Mouse (Mus musculus): ENCODE results near the gene Pbx2.

Pbx2 gene

DNA sequence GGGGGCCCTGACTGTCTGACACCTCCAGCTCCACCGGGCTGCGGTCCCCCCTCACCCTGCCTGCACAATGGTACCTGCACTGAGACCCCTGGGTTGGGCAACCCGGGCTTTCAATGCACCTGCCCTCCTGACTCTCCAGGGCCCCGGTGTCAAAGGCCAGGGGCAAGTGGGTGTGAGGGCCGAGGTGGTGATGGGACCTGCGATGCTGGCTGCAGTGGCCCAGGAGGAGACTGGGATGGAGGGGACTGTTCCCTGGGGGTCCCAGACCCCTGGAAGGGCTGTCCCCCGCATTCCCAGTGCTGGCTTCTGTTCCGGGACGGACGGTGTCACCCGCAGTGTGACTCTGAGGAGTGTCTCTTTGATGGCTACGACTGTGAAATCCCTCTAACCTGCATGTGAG lies 8.5 kb upstream of the Pbx2 start:
- DNase-seq (ENCODE audit: low spot score in 2 of 2) = no peak

DNA sequence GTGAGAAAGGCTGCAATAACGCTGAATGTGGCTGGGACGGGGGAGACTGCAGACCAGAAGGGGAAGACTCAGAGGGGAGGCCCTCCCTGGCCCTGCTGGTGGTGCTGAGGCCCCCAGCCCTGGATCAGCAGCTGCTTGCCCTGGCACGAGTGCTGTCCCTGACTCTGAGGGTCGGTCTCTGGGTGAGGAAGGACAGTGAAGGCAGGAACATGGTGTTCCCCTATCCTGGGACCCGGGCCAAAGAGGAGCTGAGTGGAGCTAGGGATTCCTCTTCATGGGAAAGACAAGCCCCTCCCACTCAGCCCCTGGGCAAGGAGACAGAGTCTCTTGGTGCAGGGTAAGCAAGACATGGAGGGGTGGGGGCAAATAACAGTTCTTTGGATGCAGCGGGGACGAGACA lies 7.7 kb upstream of the Pbx2 start:
- DNase-seq (ENCODE audit: low spot score in 2 of 2) = no peak

DNA sequence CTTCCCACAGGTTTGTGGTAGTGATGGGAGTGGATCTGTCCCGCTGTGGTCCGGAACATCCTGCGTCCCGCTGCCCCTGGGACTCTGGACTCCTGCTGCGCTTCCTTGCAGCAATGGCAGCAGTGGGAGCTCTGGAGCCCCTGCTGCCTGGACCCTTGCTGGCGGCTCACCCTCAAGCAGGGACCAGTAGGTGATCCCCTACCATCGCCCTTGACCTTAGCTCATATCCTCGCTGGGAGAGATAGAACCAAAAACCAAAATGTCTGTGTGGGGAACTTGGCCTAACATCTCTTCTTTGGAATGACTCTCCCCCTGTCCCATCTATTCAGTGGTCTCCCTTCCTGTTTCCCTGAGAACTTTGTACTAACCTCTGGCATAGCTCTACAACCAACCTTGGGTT lies 7.2 kb upstream of the Pbx2 start:
- no peak for DNase-seq (ENCODE audit: low spot score in 2 of 2)

DNA sequence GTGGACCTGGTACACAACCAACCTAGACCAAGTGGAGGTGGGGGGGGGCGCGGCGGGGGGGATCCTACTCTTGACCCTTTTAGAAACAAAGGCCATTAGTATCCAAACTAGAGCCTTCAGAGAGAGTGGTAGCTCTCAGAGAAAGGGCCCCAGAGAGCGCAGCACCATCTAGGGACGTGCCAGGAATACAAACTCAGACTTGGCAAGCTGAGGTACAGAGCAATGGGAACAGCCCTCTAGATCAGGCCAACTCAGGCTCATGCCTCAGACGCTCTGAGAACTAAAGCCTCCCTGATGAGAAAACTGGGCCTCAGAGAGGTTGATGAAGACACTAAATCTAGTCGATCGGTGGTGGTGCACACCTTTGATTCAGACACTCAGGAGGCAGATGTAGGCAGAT lies 5.9 kb upstream of the Pbx2 start:
- no peak for DNase-seq (ENCODE audit: low spot score in 2 of 2)

DNA sequence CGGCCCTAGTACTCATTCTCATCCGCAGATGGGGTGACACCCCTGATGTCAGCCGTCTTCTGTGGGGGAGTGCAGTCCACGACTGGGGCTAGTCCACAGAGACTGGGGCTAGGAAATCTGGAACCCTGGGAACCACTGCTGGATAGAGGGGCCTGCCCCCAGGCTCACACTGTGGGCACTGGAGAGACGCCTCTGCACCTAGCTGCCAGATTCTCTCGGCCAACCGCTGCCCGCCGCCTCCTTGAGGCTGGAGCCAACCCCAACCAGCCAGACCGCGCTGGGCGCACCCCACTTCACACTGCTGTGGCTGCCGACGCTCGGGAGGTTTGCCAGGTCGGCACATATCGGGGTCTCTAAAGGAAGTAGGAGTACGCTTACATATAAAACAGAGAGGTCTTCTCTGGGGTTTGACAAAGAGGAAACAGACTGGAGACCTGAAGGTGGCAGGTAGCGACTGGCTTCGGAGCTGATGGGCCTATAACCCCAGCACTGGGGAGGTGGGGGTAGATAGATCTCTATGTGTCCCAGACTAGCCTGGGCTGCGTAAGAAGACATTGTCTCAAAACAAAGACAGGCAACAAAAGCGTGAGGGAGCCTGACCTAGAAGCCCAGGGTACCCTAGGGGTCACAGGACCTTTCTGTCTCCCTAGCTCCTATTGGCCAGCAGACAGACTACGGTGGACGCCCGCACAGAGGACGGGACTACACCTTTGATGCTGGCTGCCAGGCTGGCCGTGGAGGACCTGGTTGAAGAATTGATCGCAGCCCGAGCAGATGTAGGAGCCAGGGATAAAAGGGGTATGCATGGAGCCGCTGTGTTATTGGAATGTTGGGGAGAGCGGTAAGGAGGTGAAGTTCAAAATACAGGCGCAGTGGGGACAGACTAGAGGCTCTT lies 4.9 kb upstream of the Pbx2 start:
- no peak for DNase-seq (ENCODE audit: low spot score in 2 of 2)

DNA sequence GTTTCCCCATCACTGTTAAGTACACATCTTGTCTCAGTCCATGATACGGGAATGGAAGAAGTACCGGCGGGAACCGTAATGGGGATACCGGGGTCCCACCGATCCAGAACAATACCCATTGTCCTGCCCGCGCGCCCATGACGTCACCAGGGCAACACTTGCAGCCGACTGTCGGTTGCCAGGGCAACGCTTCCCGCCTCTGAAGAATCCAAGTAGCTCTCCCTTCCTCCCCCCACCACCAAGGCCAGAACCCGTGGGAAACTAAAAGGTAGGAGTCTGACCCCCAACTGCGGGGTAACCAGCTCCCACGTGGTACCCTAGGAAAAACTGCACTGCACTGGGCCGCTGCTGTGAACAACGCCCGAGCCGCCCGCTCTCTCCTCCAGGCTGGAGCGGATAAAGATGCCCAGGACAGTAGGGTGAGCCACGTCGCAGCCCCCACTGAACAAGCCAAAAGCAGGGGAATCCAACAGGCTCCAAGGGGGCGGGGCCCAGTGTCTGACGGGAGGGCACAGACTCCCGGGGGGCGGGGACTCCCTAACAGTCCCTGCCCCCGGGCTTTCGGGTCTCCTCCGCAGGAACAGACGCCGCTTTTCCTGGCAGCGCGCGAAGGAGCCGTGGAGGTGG lies 4.2 kb upstream of the Pbx2 start:
- DNase-seq (ENCODE audit: low spot score in 2 of 2) = peak; percentile 60 to 63

DNA sequence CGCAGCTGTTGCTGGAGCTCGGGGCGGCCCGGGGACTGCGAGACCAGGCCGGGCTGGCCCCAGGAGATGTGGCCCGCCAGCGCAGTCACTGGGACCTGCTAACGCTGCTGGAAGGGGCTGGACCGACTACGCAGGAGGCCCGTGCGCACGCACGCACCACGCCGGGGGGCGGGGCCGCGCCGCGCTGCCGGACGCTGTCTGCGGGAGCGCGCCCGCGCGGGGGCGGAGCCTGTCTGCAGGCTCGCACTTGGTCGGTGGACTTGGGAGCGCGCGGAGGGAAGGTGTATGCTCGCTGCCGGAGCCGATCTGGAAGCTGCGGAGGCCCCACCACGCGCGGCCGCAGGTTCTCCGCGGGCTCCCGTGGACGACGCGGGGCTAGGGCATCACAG lies 3.6 kb upstream of the Pbx2 start:
- peak; percentile 94 to 95 for DNase-seq (ENCODE audit: low spot score in 2 of 2)

DNA sequence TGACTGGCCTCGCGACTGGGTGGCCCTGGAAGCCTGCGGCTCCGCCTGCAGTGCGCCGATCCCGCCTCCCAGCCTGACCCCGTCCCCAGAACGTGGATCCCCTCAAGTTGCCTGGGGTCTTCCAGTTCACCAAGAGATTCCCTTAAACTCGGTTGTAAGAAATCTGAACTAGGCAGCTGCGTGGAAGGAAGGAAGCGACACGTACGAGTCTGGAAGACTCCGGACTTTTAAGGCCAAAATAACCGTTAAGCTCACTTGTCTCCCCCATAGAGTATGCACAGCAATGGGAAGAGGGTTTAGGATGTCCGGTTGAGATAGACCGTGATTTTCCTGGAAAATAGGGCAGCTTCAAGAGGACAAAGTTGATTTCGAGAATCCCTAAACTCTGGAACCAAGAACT lies 3.3 kb upstream of the Pbx2 start:
- no peak for DNase-seq (ENCODE audit: low spot score in 2 of 2)

DNA sequence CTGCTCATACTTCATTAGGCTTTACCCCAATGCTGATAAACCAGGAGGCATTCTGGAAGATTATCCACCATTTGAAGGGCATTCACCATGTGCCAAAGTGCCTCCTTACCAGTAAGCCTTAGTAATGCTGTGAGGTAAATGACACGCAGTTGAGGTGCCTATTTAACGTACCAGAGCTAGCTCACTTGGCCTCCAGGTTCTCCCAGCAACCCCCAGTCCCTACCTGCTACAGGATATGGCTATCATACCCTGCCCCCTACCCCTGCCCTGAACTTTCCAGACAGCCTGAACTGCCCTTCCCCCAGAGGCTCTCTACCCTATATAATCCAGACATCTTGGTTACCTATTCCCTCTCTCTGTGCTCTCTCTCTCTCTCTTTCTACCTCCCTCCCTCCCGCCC lies 2.3 kb upstream of the Pbx2 start:
- DNase-seq (ENCODE audit: low spot score in 2 of 2) = no peak

DNA sequence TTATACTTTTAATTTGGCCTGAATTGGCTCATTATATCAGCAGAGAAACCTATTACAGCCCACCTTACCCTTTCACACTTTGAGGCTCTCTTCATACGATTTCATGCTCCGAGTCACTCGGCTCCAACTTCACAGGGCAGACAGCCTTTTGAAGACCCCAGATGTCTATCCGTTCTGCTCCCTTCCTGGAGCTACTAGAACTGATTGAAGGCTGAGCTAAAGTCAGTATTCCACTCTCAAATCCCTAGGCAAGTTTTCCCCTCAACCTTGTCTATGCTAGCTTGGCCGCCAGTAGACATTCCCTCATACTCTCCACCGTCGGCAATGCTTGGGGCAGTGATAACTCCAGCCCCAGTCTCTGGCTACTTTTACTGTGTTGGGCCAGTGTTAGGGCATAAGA lies 1.9 kb upstream of the Pbx2 start:
- no peak for DNase-seq (ENCODE audit: low spot score in 2 of 2)

DNA sequence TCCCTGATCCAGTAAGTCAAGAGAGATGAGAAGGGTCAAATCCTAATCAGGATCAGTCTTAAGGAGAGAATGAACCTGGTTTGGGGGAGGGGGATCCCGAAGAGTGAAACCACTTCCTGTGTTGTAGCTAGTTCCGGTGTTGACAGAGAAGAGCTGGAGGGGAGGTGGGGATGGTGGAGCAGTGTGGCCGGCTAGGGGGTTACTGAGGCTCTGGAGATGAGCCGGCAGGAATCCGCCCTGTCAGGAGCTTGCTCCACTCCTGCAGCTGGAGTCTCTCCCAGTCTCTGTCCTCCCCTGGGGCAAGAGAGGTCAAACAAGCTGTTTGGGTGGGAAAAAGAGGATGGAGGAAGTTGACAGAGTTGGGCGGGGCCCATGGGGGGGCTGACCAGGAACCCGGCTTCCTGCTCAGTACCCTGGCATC lies 1.4 kb upstream of the Pbx2 start, which contains the start of gene Gpsm3:
Gpsm3 (plus strand) TSS at position 126 of the 421 bp plus-strand sequence.
- peak; percentile 60 to 61 for DNase-seq (ENCODE audit: low spot score in 2 of 2)

DNA sequence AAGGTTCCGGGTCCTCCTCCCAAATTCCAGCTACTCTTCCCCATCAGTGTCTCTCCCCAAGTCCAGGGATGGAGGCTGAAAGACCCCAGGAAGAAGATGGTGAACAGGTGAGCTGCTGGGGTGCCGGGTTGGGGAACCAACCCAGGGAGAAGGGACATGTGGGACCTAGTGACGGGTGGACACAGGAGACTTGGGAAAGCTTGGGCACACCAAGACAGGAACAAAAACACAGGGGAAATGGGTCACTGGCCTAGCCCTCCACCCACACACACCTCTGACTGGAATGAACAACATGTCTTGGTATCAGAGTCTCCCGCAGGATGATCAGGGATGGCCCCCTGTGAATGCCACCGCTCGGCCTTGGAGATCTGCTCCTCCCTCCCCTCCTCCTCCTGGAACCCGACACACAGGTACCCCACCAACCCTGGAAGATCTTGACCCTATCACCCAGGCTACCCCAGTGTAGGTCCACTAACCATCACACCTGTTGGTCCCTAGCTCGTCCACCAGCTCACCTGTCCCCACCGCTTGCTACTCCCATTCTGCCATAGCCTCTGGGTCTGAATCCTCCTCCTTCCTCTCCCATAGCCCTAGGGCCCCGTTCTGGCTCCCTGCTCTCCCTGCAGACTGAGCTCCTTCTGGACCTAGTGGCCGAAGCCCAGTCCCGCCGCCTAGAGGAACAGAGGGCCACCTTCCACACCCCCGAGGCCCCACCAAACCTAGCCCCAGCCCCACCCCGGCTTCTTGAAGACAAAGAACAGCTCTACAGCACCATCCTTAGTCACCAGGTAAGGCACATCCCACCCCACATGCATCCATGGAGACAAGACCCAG lies 695 bp upstream of the Pbx2 start:
- no peak for DNase-seq (ENCODE audit: low spot score in 2 of 2)

DNA sequence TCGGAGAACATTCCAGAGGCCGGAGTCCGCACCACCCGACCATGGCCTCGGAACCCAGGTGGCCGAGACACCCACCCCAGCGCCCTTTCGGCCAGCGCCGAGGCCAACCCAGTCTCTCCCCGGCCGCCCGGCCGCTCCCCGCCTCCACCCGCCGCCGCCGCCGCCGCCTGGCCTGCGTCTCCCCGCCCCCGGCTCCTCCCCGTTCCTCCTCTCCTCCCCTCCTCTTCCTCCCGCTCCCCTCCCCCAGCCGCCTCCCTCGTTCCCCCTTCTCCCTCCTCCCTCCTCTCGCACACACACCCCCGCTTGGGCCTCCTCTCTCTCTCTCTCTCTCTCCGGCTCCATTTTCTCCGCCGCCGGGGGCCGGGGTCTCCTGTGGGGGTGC lies 919 bp downstream of the Pbx2 start:
- peak; percentile 38 to 66 for DNase-seq (ENCODE audit: low spot score in 2 of 2)

DNA sequence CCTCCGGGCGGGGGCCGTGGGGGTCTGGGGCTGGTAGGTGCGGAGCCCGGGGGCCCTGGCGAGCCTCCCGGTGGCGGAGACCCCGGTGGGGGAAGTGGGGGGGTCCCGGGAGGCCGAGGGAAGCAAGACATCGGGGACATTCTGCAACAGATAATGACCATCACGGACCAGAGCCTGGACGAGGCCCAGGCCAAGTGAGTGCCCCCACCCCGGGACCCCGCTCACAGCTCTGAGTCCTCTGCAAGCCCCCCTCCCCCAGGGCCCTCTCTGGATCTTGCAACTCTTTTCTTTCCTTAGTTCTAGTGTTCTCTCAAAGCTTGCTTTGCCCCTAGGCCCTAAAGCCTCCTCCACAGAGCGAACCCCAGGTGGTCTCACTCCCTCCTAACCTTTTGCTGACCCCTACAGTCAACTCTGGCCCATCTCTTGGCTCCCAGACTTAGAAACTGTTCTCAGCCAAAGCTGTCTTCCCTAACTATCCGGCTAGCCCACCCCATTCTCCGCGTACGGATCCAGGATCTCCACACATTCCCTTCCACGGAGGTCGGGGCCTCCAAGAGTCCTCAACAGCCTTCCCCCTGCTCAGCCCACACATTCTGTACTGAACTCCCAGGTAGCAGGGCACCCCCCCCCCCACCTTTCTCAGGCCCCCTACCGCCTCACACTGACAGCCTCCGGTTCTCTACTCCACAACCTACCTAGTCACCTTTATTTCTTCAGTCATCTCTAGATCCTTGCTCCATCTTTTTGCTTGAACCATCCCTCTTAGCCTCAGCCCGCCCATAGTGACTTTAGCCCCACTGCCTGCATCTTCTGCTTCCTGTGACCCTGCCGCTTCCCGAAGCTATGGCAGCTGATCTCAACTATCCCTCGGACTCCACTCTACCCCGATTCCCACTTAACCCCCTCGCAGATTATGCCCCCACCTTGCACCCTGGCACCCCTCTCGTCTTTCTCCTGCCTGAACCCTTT lies 1.8 kb downstream of the Pbx2 start:
- DNase-seq (ENCODE audit: low spot score in 2 of 2) = no peak

DNA sequence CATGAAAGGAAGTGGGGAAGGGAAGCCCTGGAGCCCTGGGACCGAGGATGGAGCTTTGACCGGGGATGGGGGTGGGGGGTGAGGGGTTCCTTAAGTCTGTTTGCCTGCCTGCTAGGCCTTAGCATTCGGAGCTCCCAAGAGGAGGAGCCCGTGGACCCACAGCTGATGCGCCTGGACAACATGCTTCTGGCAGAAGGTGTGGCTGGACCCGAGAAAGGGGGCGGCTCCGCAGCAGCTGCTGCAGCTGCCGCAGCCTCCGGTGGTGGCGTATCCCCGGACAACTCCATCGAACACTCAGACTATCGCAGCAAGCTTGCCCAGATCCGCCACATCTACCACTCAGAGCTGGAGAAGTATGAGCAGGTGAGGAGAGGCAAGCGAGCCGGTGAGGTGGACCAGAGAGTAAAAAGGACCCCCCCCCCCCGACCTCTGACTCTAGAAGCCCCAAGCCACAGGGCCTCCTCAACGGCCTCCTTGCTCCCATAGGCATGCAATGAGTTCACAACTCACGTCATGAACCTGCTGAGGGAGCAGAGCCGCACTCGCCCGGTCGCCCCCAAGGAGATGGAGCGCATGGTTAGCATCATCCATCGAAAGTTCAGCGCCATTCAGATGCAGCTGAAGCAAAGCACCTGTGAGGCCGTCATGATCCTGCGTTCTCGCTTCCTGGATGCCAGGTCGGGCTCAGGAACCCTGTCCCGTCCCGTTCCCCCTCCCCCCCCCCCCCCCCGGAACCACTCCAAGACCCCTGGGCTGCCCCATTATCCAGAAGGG lies 2.9 kb downstream of the Pbx2 start:
- no peak for DNase-seq (ENCODE audit: low spot score in 2 of 2)

DNA sequence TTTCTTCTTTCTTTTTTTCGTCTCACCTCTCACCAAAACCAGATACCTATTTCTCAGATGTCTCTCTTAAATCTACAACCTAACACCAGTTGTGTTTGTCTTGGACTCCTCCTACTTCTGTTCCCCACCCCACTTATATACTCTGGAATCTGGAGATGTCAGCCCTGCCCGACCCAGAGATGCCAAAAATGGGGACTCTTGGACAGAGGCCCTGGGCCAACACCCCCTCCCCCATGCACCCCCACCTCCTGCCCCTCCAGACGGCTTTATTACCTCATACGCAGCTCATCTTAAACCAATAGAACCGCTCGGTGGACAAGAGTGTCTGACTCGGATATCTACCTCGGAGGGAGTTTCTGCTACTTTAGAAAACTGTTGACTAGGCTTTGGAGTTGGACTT lies 5.0 kb downstream of the Pbx2 start:
- no peak for DNase-seq (ENCODE audit: low spot score in 2 of 2)

DNA sequence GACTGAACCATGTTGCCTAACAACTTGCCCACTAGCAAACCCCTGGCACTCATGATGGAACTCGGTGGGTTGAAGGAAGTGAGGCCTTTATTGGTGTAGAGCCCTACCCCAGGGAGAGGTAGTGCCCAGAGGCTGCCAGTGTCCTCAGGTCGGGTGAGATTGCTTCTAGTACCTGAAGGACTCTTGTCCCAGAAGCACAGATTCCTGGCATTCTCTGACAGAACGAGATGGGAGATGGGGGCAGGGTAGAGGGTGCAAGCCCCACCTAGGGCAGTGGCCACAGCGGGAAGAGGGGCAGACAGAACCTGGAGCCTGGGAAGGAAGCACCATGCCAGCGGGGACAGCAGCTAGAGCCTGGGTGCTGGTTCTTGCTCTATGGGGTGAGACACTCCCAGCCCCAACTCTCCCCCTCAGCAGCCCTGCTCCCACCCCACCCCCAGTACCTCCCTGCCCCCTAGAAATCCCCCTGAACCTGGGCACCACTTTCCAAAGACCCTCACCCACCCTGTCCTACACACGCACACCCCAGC lies 6.6 kb downstream of the Pbx2 start, which contains the start of gene Ager:
Ager (plus strand) TSS at position 297 of the 530 bp plus-strand sequence.
- no peak for DNase-seq (ENCODE audit: low spot score in 2 of 2)

DNA sequence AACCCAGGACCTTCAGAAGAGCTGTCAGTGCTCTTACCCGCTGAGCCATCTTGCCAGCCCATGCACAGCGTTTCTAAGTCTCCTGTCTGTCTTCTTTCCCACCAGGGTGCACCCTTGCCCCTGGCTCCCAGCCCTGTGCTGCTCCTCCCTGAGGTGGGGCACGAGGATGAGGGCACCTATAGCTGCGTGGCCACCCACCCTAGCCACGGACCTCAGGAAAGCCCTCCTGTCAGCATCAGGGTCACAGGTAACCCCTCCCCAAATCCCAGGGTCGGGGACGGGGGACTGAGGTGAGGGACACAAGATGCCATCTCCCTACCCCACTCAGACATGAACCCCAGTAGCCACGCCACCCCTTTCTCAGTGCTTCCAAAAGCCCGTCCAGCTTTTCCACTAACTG lies 8.8 kb downstream of the Pbx2 start:
- DNase-seq (ENCODE audit: low spot score in 2 of 2) = no peak

DNA sequence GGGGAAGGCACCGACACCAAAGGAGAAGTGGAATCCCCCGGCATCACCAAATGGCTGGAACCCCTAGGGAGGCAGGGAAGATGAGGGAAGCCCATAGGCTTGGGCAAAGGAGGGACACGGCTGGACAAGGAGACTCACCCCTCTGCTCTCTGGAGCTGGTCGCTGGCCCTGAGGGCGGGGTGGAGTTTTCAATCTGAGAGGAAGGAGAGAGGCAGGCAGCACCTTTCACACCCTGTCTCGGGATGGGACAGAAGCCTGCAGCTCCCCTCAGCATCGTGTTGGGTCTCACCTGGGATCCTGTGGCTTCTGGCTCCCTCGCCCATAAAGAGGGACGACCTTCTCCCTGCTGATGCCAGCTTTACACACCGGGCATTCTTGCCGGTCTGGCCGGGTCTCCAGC lies 10.7 kb downstream of the Pbx2 start:
- DNase-seq (ENCODE audit: low spot score in 2 of 2) = no peak

DNA sequence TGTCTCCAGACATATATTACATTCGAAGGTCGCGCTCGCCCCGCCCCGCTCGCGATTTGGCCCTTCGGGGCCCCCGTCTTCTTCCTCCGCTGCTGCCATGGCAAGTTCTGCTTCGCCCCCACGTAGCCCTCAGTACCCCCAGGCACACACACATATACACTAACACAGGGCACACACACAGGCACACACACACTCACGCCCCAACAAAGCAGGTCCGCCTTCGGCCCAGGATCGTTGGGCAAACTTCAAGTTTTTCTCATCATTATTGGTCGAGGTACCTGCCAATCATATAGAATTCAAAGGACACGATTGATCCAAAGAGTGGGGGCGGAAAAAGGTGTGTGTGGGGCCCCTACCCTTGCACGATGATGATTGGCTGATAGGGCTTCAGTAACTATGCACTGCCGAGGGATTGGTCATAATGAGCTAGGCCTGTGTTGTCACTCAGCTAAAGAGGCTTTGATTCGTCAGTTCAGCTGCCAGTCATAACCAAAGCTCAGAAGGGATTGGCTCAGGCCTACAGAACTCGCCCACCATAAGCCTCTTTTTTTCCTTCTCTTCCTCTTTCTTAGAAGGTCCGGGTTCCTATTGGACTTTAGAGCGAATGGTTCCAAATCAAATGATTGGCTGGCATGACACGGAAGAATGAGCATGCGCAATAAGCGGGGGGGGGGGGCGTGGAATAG lies 12.5 kb downstream of the Pbx2 start, which contains the start of gene Rnf5:
Rnf5 (minus strand) TSS at position 316 of the 686 bp plus-strand sequence.
- peak; percentile 99 for DNase-seq (ENCODE audit: low spot score in 2 of 2)

All from natural killer cell, adult 2 months (primary cell).